Mouse (Mus musculus) E14TG2a.4 (cell line): ENCODE measurements around the gene Gpr83.

ENCODE experiments used
- H3K27me3 ChIP-seq: 2 replicates; pipeline ENCODE4 v1.6.1; 2014; ENCODE audit warnings: low read length, control low read depth; ENCODE audit not compliant: insufficient read depth
- H3K36me3 ChIP-seq: 2 replicates; pipeline ENCODE4 v1.6.1; 2014; ENCODE audit warnings: low read length, control low read depth; ENCODE audit not compliant: insufficient read depth
- H3K4me1 ChIP-seq: replicated peaks from 2 replicates; pipeline ENCODE4 v1.6.1; 2014; ENCODE audit warnings: low read depth, low read length, control low read depth
- H3K4me3 ChIP-seq: replicated peaks from 2 replicates; pipeline ENCODE4 v1.5.1; 2014; ENCODE audit warnings: mild to moderate bottlenecking, low read length
- H3K9me3 ChIP-seq: 2 replicates; pipeline ENCODE4 v1.6.1; 2014; ENCODE audit warnings: low read length, control low read depth
- CTCF ChIP-seq: conservative IDR thresholded peaks from 2 replicates; pipeline ENCODE4 v1.5.1; 2014; ENCODE audit warnings: low read length
- NANOG ChIP-seq: IDR thresholded peaks from 2 replicates; pipeline ENCODE4 v1.6.1; 2014; ENCODE audit warnings: borderline replicate concordance, low read length, mixed read lengths
- POU5F1 ChIP-seq: IDR thresholded peaks from 2 replicates; pipeline ENCODE4 v1.6.1; 2014; ENCODE audit warnings: low read length, borderline replicate concordance

Gene Gpr83

GRCm38 (mm10) chr9:14893388-14893787 lies 33.4 kb downstream of the Gpr83 start:
- Histone ChIP-seq H3K27me3 (peaks cover 81% of the 10 kb centered on the region), H3K4me3 (no peak overlapping the region), H3K36me3 (no peaks in the 10 kb centered on the region), H3K4me1 (peaks cover 13% of the 10 kb centered on the region), H3K9me3 (no peaks in the 10 kb centered on the region)
- TF ChIP-seq POU5F1 (no peak), NANOG (no peak), CTCF (no peak)

- peaks cover 79% of the 10 kb centered on the region for H3K27me3 ChIP-seq
- no peak overlapping the region for H3K4me3 ChIP-seq
- no peaks in the 10 kb centered on the region for H3K9me3 ChIP-seq
- TF ChIP-seq NANOG (no peak), POU5F1 (no peak), CTCF (peak; percentile 87)
- H3K4me1 ChIP-seq: peaks cover 13% of the 10 kb centered on the region
- H3K36me3 ChIP-seq: no peaks in the 10 kb centered on the region
Observed at GRCm38 (mm10) chr9:14894628-14895027, 34.6 kb downstream of the Gpr83 start.

GRCm38 (mm10) chr9:14895237-14895835 lies 35.3 kb downstream of the Gpr83 start:
- Histone ChIP-seq H3K4me1 (peaks cover 15% of the 10 kb centered on the region), H3K27me3 (peaks cover 81% of the 10 kb centered on the region), H3K4me3 (no peak overlapping the region), H3K36me3 (no peaks in the 10 kb centered on the region), H3K9me3 (no peaks in the 10 kb centered on the region)
- no peak for TF ChIP-seq NANOG
- no peak for TF ChIP-seq CTCF
- no peak for TF ChIP-seq POU5F1

GRCm38 (mm10) chr9:14897102-14897501 lies 37.1 kb downstream of the Gpr83 start:
- no peaks in the 10 kb centered on the region for H3K36me3 ChIP-seq
- no peaks in the 10 kb centered on the region for H3K9me3 ChIP-seq
- no peak overlapping the region for H3K4me3 ChIP-seq
- peaks cover 87% of the 10 kb centered on the region for H3K27me3 ChIP-seq
- peaks cover 11% of the 10 kb centered on the region; the same call in 1 of the 2 replicates for H3K4me1 ChIP-seq
- TF ChIP-seq NANOG (no peak), CTCF (no peak), POU5F1 (no peak)

GRCm38 (mm10) chr9:14901757-14902156 lies 41.7 kb downstream of the Gpr83 start:
- Histone ChIP-seq H3K36me3 (no peaks in the 10 kb centered on the region), H3K27me3 (peaks cover 82% of the 10 kb centered on the region), H3K4me3 (no peak overlapping the region), H3K9me3 (no peaks in the 10 kb centered on the region), H3K4me1 (peaks cover 37% of the 10 kb centered on the region)
- TF ChIP-seq NANOG: no peak
- TF ChIP-seq POU5F1: no peak
- no peak for TF ChIP-seq CTCF

- TF ChIP-seq CTCF (no peak), NANOG (no peak), POU5F1 (no peak)
- H3K4me3 ChIP-seq: no peak overlapping the region
- H3K4me1 ChIP-seq: peaks cover 37% of the 10 kb centered on the region
- H3K36me3 ChIP-seq: no peaks in the 10 kb centered on the region
- no peaks in the 10 kb centered on the region for H3K9me3 ChIP-seq
- H3K27me3 ChIP-seq: peaks cover 78% of the 10 kb centered on the region
Observed at GRCm38 (mm10) chr9:14902416-14902815, 42.4 kb downstream of the Gpr83 start.

- Histone ChIP-seq H3K4me3 (no peak overlapping the region), H3K9me3 (no peaks in the 10 kb centered on the region), H3K36me3 (no peaks in the 10 kb centered on the region), H3K4me1 (peaks cover 37% of the 10 kb centered on the region), H3K27me3 (peaks cover 76% of the 10 kb centered on the region)
- TF ChIP-seq CTCF (no peak), NANOG (no peak), POU5F1 (no peak)
Observed at GRCm38 (mm10) chr9:14903006-14903405, 43.0 kb downstream of the Gpr83 start.

- peaks cover 71% of the 10 kb centered on the region for H3K27me3 ChIP-seq
- no peaks in the 10 kb centered on the region for H3K9me3 ChIP-seq
- no peak within 1 kb of the TSS for H3K4me3 ChIP-seq
- TF ChIP-seq NANOG (no peak), POU5F1 (no peak), CTCF (no peak)
- H3K36me3 ChIP-seq: no peaks in the 10 kb centered on the region
- H3K4me1 ChIP-seq: peaks cover 37% of the 10 kb centered on the region
Observed at GRCm38 (mm10) chr9:14903581-14904378, 43.8 kb downstream of the Gpr83 start, which contains the start of gene Izumo1r. TSS of gene Izumo1r (minus strand) at chr9:14903949.
